Mouse (Mus musculus): ENCODE measurements around the gene Tcl1b2.
A peak's percentile ranks its signal among the peaks of the same experiment; 100 is the strongest.
"Not testable (repeated sequence)": the region's sequence is repeated elsewhere in the genome, so short reads cannot be mapped to it uniquely, and the experiment has no call there.

Tcl1b2 gene

GRCm38 (mm10) chr12:105145714-105146113 is at the start of gene Tcl1b2:
TSS of gene Tcl1b2 (plus strand) at chr12:105146014.
- no peak for DNase-seq (ENCODE audit: inconsistent ontology term)

- DNase-seq (ENCODE audit: inconsistent ontology term): no peak
Observed at GRCm38 (mm10) chr12:105099466-105100044, 46.3 kb upstream of the Tcl1b2 start.

- no peak for DNase-seq (ENCODE audit: inconsistent ontology term)
Observed at GRCm38 (mm10) chr12:105102901-105103300, 42.9 kb upstream of the Tcl1b2 start.

GRCm38 (mm10) chr12:105104036-105104435 is 41.8 kb upstream of the Tcl1b2 start:
- DNase-seq (ENCODE audit: inconsistent ontology term): peak; percentile 55

- no peak for DNase-seq (ENCODE audit: inconsistent ontology term)
Observed at GRCm38 (mm10) chr12:105105326-105105725, 40.5 kb upstream of the Tcl1b2 start.

GRCm38 (mm10) chr12:105108856-105109255 is 37.0 kb upstream of the Tcl1b2 start:
- DNase-seq (ENCODE audit: inconsistent ontology term): no peak

- DNase-seq (ENCODE audit: inconsistent ontology term): no peak
Observed at GRCm38 (mm10) chr12:105109406-105109805, 36.4 kb upstream of the Tcl1b2 start.

GRCm38 (mm10) chr12:105109812-105110211 is 36.0 kb upstream of the Tcl1b2 start:
- DNase-seq (ENCODE audit: inconsistent ontology term): no peak

GRCm38 (mm10) chr12:105112321-105112988 is 33.4 kb upstream of the Tcl1b2 start:
- no peak for DNase-seq (ENCODE audit: inconsistent ontology term)

- no peak for DNase-seq (ENCODE audit: inconsistent ontology term)
Observed at GRCm38 (mm10) chr12:105116648-105117047, 29.2 kb upstream of the Tcl1b2 start.

GRCm38 (mm10) chr12:105125362-105125761 is 20.5 kb upstream of the Tcl1b2 start:
- no peak for DNase-seq (ENCODE audit: inconsistent ontology term)

- DNase-seq (ENCODE audit: inconsistent ontology term): no peak
Observed at GRCm38 (mm10) chr12:105126516-105126915, 19.3 kb upstream of the Tcl1b2 start.

GRCm38 (mm10) chr12:105127607-105128006 is 18.2 kb upstream of the Tcl1b2 start:
- no peak for DNase-seq (ENCODE audit: inconsistent ontology term)

- not testable (repeated sequence) for DNase-seq (ENCODE audit: inconsistent ontology term)
Observed at GRCm38 (mm10) chr12:105129494-105130205, 16.2 kb upstream of the Tcl1b2 start.

GRCm38 (mm10) chr12:105134167-105134566 is 11.6 kb upstream of the Tcl1b2 start:
- DNase-seq (ENCODE audit: inconsistent ontology term): not testable (repeated sequence)

- not testable (repeated sequence) for DNase-seq (ENCODE audit: inconsistent ontology term)
Observed at GRCm38 (mm10) chr12:105134826-105135225, 11.0 kb upstream of the Tcl1b2 start.

- DNase-seq (ENCODE audit: inconsistent ontology term): not testable (repeated sequence)
Observed at GRCm38 (mm10) chr12:105137729-105138128, 8.1 kb upstream of the Tcl1b2 start.

GRCm38 (mm10) chr12:105143096-105143495 is 2.7 kb upstream of the Tcl1b2 start:
- no peak for DNase-seq (ENCODE audit: inconsistent ontology term)

GRCm38 (mm10) chr12:105144928-105145327 is 886 bp upstream of the Tcl1b2 start:
- not testable (repeated sequence) for DNase-seq (ENCODE audit: inconsistent ontology term)

GRCm38 (mm10) chr12:105155286-105155685 is 9.5 kb downstream of the Tcl1b2 start:
- not testable (repeated sequence) for DNase-seq (ENCODE audit: inconsistent ontology term)

- no peak for DNase-seq (ENCODE audit: inconsistent ontology term)
Observed at GRCm38 (mm10) chr12:105158842-105159241, 13.0 kb downstream of the Tcl1b2 start.

GRCm38 (mm10) chr12:105159390-105159789 is 13.6 kb downstream of the Tcl1b2 start, which contains the start of gene Tcl1b1:
TSS of gene Tcl1b1 (plus strand) at chr12:105159690.
- DNase-seq (ENCODE audit: inconsistent ontology term): no peak

GRCm38 (mm10) chr12:105166734-105167133 is 20.9 kb downstream of the Tcl1b2 start:
- DNase-seq (ENCODE audit: inconsistent ontology term): no peak

Measured in Muller cell, postnatal 12 days (primary cell).